28 mouse cellular contexts compared by ENCODE assay signal in the genomic region with DNA sequence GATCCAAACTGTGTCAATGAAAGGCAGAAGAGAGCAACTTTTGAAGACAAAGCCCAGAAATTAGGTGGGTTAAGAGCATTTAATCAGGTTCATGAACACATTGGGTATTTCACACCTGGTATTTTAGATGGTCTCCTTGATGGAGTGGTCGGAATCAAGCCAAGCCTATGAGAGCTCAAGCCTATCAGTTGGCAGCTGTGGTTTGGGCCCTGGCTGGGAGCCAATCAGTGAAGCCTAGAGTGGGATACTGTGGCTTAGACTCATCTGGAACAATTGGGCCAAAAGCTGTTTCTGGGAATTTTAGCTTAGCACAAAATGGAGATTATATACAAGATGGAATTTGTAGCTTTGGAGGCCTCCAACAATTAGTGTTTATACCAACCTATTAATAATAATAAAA.
"Had no signal": no experiment of that assay in that cellular context is flagged by ENCODE, and none has a peak within 500 bp of the region (broad histone marks: within the 10 kb centered on the region; RNA-seq: fewer than 3 reads in every experiment).

No protein-coding gene starts in this region.

- H3K36me3 ChIP-seq: heart, embryonic 10.5 days; heart, embryonic 12.5 days; hindbrain, embryonic 10.5 days; hindbrain, embryonic 13.5 days; hindbrain, embryonic 15.5 days; intestine, embryonic 15.5 days; limb, embryonic 10.5 days; limb, embryonic 12.5 days; liver, embryonic 13.5 days; liver, embryonic 15.5 days had no signal

- H3K4me1 ChIP-seq: heart, embryonic 10.5 days; hindbrain, embryonic 10.5 days; hindbrain, embryonic 13.5 days; hindbrain, embryonic 15.5 days; intestine, embryonic 15.5 days; limb, embryonic 12.5 days; liver, embryonic 13.5 days; liver, embryonic 15.5 days had no signal

- H3K4me2 ChIP-seq: heart, embryonic 12.5 days; hindbrain, embryonic 13.5 days; hindbrain, embryonic 15.5 days; intestine, embryonic 15.5 days; limb, embryonic 12.5 days; liver, embryonic 11.5 days; liver, embryonic 13.5 days; liver, embryonic 15.5 days had no signal

- ATAC-seq: inflammation-experienced regulatory T-cells, adult 6 months; intestine, embryonic 15.5 days; intestine, postnatal 0 days; liver, postnatal 0 days had no signal

- H3K4me3 ChIP-seq: gastrocnemius, adult 2 months; heart, embryonic 10.5 days; heart, embryonic 12.5 days; hindbrain, embryonic 10.5 days; hindbrain, embryonic 13.5 days; hindbrain, embryonic 15.5 days; intestine, embryonic 15.5 days; layer of hippocampus, adult 2 months; left cerebral cortex, adult 2 months; limb, embryonic 10.5 days; limb, embryonic 12.5 days; liver, embryonic 13.5 days; liver, embryonic 15.5 days had no signal

- H3K9me3 ChIP-seq: heart, embryonic 10.5 days; heart, embryonic 12.5 days; hindbrain, embryonic 10.5 days; hindbrain, embryonic 13.5 days; hindbrain, embryonic 15.5 days; intestine, embryonic 15.5 days; limb, embryonic 10.5 days; liver, embryonic 13.5 days; liver, embryonic 15.5 days had no signal

- H3K27ac ChIP-seq: gastrocnemius, adult 2 months; heart, embryonic 10.5 days; hindbrain, embryonic 10.5 days; hindbrain, embryonic 13.5 days; hindbrain, embryonic 15.5 days; intestine, embryonic 15.5 days; layer of hippocampus, adult 2 months; left cerebral cortex, adult 2 months; limb, embryonic 10.5 days; limb, embryonic 12.5 days; liver, embryonic 13.5 days; liver, embryonic 15.5 days had no signal

- H3K9ac ChIP-seq: heart, embryonic 12.5 days; hindbrain, embryonic 13.5 days; hindbrain, embryonic 15.5 days; intestine, embryonic 15.5 days; limb, embryonic 12.5 days; liver, embryonic 13.5 days; liver, embryonic 15.5 days; liver, postnatal 0 days had no signal

- DNase-seq: gastrocnemius, adult 2 months; gastrocnemius, postnatal 10 days; gastrocnemius, postnatal 25 days; heart, adult 18-20 months; heart, postnatal 10 days; heart, postnatal 4 days; kidney, adult 18-20 months; kidney, adult 8-10 months; kidney, postnatal 10 days; kidney, postnatal 25 days; kidney, postnatal 4 days; liver; liver, embryonic 13.5 days; liver, postnatal 0 days had no signal

- H3K27me3 ChIP-seq: heart, embryonic 12.5 days; hindbrain, embryonic 13.5 days; hindbrain, embryonic 15.5 days; intestine, embryonic 15.5 days; limb, embryonic 12.5 days; liver, embryonic 13.5 days; liver, embryonic 15.5 days had no signal
